In genomic region chr11:64442119-64442518, GRCm38 (mm10) we compare ENCODE assay signal across 8 mouse cellular contexts. TPM values are rescaled to one million over a fixed set of nuclear protein-coding genes. Genes with fewer than 3 reads are reported as not detected.
A peak's percentile ranks its signal among the peaks of the same experiment; 100 is the strongest.
DNase-seq lines count a peak whose midpoint lies in the region; ATAC-seq lines count a peak whose summit lies in the region.

No protein-coding gene starts in this region.

- no peaks in the 10 kb centered on the region for H3K36me3 ChIP-seq in heart, embryonic 12.5 days
- H3K36me3 ChIP-seq in midbrain, embryonic 12.5 days: no peaks in the 10 kb centered on the region

- peaks cover 34% of the 10 kb centered on the region for H3K27me3 ChIP-seq in heart, embryonic 12.5 days (replicated peaks)
- H3K27me3 ChIP-seq in midbrain, embryonic 12.5 days: peaks cover 24% of the 10 kb centered on the region

- 29% methylated on average over 8 of the region's 8 CpGs for WGBS in heart, embryonic 12.5 days
- WGBS in midbrain, embryonic 12.5 days: 34% methylated on average over 8 of the region's 8 CpGs

- H3K9me3 ChIP-seq in heart, embryonic 12.5 days (replicated peaks): no peaks in the 10 kb centered on the region
- no peaks in the 10 kb centered on the region for H3K9me3 ChIP-seq in midbrain, embryonic 12.5 days

- DNase-seq in CD4-positive, CD25-positive, alpha-beta regulatory T cell, adult 2 months (ENCODE audit: low read depth, low spot score): peak; percentile 62
- peak; percentile 20 to 58 for DNase-seq in right cerebral cortex, adult 2 months (ENCODE audit: low spot score in 2 of 2)
- DNase-seq in right cerebral cortex, postnatal 14 days: no peak
- peak; percentile 45 for DNase-seq in kidney, postnatal 10 days

- H3K4me3 ChIP-seq in heart, embryonic 12.5 days: no peak overlapping the region
- no peak overlapping the region for H3K4me3 ChIP-seq in midbrain, embryonic 12.5 days

- H3K4me1 ChIP-seq in heart, embryonic 12.5 days (replicated peaks): peaks cover 3% of the 10 kb centered on the region; the same call in 1 of the 2 replicates
- H3K4me1 ChIP-seq in midbrain, embryonic 12.5 days: 0 out of 2 replicates have a peak, but pooled peaks cover 6% of the 10 kb centered on the region

- peak overlapping the region; percentile 51 for H3K4me2 ChIP-seq in heart, embryonic 12.5 days
- peak overlapping the region; percentile 22; the same call in 1 of the 2 replicates for H3K4me2 ChIP-seq in midbrain, embryonic 12.5 days (replicated peaks)

- no peak for ATAC-seq in CD4-positive, CD25-positive, alpha-beta regulatory T cell, adult 4 months
- no peak for ATAC-seq in heart, embryonic 12.5 days (ENCODE audit: insufficient number of reproducible peaks, low FRiP score)
- no peak for ATAC-seq in midbrain, embryonic 12.5 days (ENCODE audit: low FRiP score, low read depth)
- ATAC-seq in granulocyte monocyte progenitor cell, adult 5-6 weeks (replicated peaks; ENCODE audit: poor library complexity, severe bottlenecking): no peak

- H3K9ac ChIP-seq in heart, embryonic 12.5 days: no peak overlapping the region
- no peak overlapping the region for H3K9ac ChIP-seq in midbrain, embryonic 12.5 days (replicated peaks)

- H3K27ac ChIP-seq in heart, embryonic 12.5 days (ENCODE audit: poor library complexity, severe bottlenecking): no peak overlapping the region
- no peak overlapping the region for H3K27ac ChIP-seq in midbrain, embryonic 12.5 days (replicated peaks)

RNA-seq across cellular contexts. Expression of gene F930015N05Rik, which starts 5.7 kb away (rescaled TPM):
- not detected for polyA plus RNA-seq in CD4-positive, CD25-positive, alpha-beta regulatory T cell, adult 4 months (2017; shearing (Covaris generic))
- not detected in 2 replicates for polyA plus RNA-seq in heart, embryonic 12.5 days (2016; fragmentation: Nextera tagmentation; extraction: Ambion mirVana)
- 4.9 and 5.4 TPM in 2 replicates for polyA plus RNA-seq in midbrain, embryonic 12.5 days (2016; fragmentation: Nextera tagmentation; extraction: Ambion mirVana)
- not detected in 2 replicates for total RNA-seq in granulocyte monocyte progenitor cell, adult 5-6 weeks (2014; fragmentation: Nextera tagmentation)
- not detected in 2 replicates for total RNA-seq in granulocyte monocyte progenitor cell, adult 5-6 weeks (2017)

RNA-seq across cellular contexts. Expression of gene Hs3st3a1, which starts 7.0 kb away (rescaled TPM):
- not detected for polyA plus RNA-seq in CD4-positive, CD25-positive, alpha-beta regulatory T cell, adult 4 months (2017; shearing (Covaris generic))
- polyA plus RNA-seq in heart, embryonic 12.5 days (2016; fragmentation: Nextera tagmentation; extraction: Ambion mirVana): 1.6 and 1.7 TPM in 2 replicates
- polyA plus RNA-seq in midbrain, embryonic 12.5 days (2016; fragmentation: Nextera tagmentation; extraction: Ambion mirVana): 2.7 and 3.2 TPM in 2 replicates
- total RNA-seq in granulocyte monocyte progenitor cell, adult 5-6 weeks (2014; fragmentation: Nextera tagmentation): not detected in 2 replicates
- total RNA-seq in granulocyte monocyte progenitor cell, adult 5-6 weeks (2017): not detected in 2 replicates
